Mouse (Mus musculus): Measurements from ENCODE around the gene Dhx16.

Dhx16 gene

DNA sequence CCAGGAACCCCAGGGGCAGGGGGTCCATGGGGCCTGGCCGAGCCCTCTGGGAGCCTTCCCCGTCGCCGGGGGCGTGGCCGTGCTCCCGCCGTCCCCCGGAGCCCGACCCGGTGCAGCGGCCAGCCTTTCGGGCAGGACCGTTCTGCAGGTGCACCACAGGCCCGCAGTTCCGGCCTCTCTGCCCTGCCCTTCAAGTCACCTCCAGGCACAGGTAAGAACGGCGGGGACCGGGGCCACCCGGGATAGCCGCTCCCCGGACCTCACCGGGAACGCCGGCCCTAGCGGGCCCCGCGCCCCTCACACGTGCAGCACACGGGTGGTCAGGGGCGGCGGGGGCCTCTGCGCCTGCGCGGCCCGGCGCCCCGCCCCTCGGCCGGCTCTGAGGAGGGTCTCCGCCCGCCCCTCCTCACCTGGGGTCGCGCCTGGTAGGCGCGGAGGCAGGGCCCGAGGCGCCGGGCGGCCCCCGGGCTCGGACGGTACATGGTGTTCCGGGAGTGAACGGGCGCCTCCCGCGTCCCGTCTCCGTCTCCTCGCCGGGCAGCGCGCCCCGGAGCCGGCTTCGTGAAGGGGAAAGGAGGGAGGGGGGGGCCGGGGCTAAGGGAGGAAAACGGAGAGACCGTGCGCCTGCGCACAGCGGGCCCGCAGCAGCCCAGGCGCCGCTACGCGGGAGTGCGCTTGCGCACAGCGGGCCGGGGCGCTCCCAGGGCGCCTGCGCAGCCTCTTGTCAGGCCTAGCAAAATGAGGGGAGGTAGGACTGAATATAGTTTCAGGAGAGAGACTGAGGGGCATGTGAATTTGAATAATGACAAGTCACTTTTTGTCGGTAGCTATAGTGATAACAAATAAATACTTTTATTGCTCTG lies 17.4 kb downstream of the Dhx16 start, which contains the start of gene 2310061I04Rik:
Gene 2310061I04Rik (minus strand): TSS at position 651 of the 863 bp plus-strand sequence.
- DNase-seq (ENCODE audit: low spot score) = peak; percentile 93

- DNase-seq (ENCODE audit: low spot score) = no peak
These were observed 18.3 kb downstream of the Dhx16 start for GRCm38 (mm10) chr17:35897644-35898573.

DNA sequence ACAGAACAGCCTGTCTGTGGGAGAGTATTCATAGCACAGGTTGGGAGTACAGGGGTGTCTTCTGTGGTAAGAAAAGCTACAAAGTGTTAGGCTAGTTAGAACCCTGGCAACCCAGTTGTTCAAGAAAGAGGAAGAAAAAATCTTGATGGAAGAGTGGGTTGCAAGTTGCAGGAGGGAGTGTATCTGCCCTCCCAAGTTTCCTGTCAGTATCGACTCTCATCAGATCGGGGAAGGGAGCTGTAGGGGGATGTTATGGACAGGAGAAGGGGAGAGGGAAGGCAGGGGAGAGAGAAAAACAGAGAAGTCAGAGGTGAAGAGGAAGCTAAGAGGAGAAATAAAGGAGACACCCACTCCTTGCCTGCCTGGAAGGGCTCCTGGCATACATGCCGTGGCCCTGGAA lies 21.0 kb downstream of the Dhx16 start:
- DNase-seq (ENCODE audit: low spot score) = no peak

GRCm38 (mm10) chr17:35903343-35903991 lies 23.8 kb downstream of the Dhx16 start:
- DNase-seq (ENCODE audit: low spot score) = no peak

DNA sequence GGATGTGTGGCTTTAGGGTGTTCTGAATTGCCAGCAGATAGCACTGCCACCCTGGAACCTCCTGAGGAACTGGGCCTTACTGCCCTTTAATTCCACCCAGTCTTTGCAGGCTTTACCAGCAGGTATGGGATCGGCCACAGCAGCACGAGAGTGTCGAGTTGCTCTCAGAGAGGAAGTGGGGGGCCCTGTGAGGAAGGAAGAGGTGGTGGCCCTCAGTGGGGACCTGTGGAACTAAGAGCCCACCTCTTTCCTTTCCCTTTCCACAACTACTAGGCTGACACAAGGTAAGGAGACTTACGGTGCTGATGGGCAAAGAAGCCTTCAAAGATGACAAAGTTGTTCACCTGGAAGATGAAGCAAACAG lies 24.4 kb downstream of the Dhx16 start:
- no peak for DNase-seq (ENCODE audit: low spot score)

DNA sequence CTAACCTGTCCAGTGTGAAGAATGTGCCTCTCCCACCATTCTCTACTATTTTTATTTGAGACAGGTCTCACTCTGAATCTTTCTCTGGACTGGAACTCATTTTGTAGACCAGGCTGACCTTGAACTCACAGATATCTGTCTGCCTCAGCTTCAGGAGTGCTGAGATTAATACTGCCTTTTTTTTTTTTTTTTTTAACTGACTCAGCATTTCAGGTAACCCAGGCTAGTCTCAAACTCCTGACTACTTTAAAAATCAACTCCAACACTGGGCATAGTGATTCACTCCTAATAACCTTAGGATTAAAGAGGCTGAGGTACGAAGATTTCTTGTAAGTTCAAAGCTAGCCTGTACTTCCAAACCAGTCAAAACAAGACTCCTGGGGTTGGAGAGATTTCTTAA lies 26.0 kb downstream of the Dhx16 start:
- DNase-seq (ENCODE audit: low spot score) = no peak

GRCm38 (mm10) chr17:35907609-35908008 lies 28.0 kb downstream of the Dhx16 start:
- no peak for DNase-seq (ENCODE audit: low spot score)

- no peak for DNase-seq (ENCODE audit: low spot score)
These were observed 29.7 kb downstream of the Dhx16 start for GRCm38 (mm10) chr17:35909186-35909918.

DNA sequence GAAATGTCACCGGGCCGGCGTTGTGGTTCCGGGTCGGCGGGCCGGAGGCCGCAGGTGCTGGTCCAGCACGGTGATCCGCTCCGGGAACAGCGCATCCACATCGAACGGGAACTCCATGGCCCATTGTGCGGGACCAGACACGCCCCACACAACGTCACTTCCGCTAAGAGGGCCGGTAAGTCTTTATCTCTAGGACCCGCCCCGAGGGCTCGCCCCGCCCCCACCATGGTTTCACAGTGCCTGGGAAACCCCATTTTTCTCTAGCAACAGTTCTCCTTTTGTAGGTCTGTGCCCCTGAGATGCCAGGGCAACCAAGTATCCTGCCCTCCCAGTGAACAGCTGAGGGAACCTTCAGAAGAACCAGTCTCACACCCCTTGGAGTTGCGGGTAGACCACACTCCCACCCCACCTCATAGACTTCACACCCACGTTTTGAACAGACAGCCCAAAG lies 30.3 kb downstream of the Dhx16 start, which contains the start of gene Atat1:
Gene Atat1 (minus strand): TSS at position 157 of the 451 bp plus-strand sequence.
- DNase-seq (ENCODE audit: low spot score) = peak; percentile 93

DNA sequence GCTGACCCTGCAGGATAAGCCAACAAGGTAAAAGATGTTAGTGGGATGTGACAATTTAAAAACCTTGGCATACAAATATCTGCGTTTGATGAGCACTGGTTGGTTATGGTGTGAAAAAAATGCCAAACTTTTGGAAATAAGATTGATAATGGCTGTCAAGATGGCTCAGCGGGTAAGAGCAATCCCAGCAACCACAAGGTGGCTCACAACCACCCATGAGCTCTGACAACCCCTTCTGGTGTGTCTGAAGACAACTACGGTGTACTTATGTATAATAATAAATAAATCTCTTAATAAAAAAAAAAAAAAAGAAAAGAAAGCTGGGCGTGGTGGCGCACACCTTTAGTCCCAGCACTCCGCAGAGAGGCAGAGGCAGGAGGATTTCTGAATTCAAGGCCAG lies 35.4 kb downstream of the Dhx16 start:
- DNase-seq (ENCODE audit: low spot score) = no peak

- no peak for DNase-seq (ENCODE audit: low spot score)
These were observed 36.1 kb downstream of the Dhx16 start for GRCm38 (mm10) chr17:35915538-35916296.

- DNase-seq (ENCODE audit: low spot score) = peak; percentile 98
These were observed 36.9 kb downstream of the Dhx16 start, which contains the start of the genes Mrps18b and Ppp1r10 for GRCm38 (mm10) chr17:35916297-35917142. Gene Mrps18b (minus strand): TSS chr17:35916389. Gene Ppp1r10 (plus strand): TSS chr17:35916434.

- DNase-seq (ENCODE audit: low spot score) = no peak
These were observed 37.5 kb downstream of the Dhx16 start for GRCm38 (mm10) chr17:35917143-35917462.

DNA sequence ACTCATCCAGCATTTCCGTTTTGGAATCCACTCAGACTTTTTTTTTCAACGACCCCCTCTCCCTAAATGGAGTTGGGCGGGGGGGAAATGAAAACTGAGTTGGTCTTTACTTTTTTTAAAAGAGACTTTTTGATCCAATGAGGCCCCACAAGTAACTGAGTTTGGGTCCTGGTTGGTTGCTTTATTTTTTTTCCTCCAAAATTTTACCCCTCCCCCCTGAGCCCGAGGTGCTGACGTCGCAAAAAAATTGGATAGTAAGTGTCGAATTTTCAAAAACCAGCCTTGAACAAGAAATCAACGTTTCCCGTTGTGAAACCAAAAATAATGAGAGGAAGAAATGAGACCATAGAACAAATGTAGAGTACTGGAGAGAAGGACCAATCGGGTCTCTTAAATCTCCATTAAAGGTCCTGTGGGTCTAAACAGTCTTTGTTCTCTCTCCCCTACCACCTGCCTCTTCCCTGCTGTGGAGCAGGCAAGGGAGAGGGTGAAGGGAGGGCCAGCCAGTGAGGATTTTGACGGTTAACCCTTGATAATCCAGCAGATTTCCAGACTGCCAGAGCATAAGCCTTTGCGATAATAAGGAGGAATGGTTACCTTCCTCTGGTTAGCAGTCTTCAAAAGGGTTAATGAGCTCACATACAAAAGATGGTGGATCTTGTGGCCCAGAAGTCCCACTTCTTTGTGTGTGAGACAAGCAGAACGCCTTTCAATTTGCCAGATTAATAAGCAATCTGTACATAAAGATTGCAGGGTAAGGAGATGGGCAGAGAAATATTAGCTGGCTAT lies 38.0 kb downstream of the Dhx16 start:
- no peak for DNase-seq (ENCODE audit: low spot score)

GRCm38 (mm10) chr17:35918276-35919059 lies 38.8 kb downstream of the Dhx16 start:
- DNase-seq (ENCODE audit: low spot score) = no peak

- DNase-seq (ENCODE audit: low spot score) = peak; percentile 88
These were observed 39.6 kb downstream of the Dhx16 start for GRCm38 (mm10) chr17:35919060-35919715.

- no peak for DNase-seq (ENCODE audit: low spot score)
These were observed 40.3 kb downstream of the Dhx16 start for GRCm38 (mm10) chr17:35919864-35920301.
